Mouse (Mus musculus) kidney, postnatal 0 days (tissue): ENCODE measurements at regions not wholly inside any gene's neighbourhood (a gene's known extent, or its start where the extent isn't known, plus 50 kb on each side); places are given as distances from the start of the nearest gene placed in this dataset.
A peak's percentile ranks its signal among the peaks of the same experiment; 100 is the strongest.
"Not testable (repeated sequence)": the region's sequence is repeated elsewhere in the genome, so short reads cannot be mapped to it uniquely, and the experiment has no call there.

Source experiments
- ATAC-seq: fragments of 200-750 bp; cut with Nextera tagmentation; replicated peaks from 2 replicates; pipeline ENCODE4 v1.8.0; 2017; ENCODE audit warnings: low read depth, moderate number of reproducible peaks, moderate TSS enrichment, moderate library complexity; ENCODE audit not compliant: low FRiP score
- DNase-seq: peaks from one replicate; pipeline ENCODE4 v3.0.0-alpha.2; 2016; ENCODE audit warnings: low spot score
- H3K27ac ChIP-seq: fragments of 300-500 bp; sonication (generic); 2 replicates; pipeline ENCODE4 v1.5.1; 2014; ENCODE audit warnings: mild to moderate bottlenecking
- H3K27me3 ChIP-seq: fragments of 300-500 bp; sonication (generic); 2 replicates; pipeline ENCODE4 v1.6.1; 2014; ENCODE audit warnings: low read length, mixed read lengths; ENCODE audit not compliant: insufficient read depth
- H3K36me3 ChIP-seq: fragments of 300-500 bp; sonication (generic); 2 replicates; pipeline ENCODE4 v1.6.1; 2014; ENCODE audit warnings: low read length, mixed read lengths; ENCODE audit not compliant: insufficient read depth
- H3K4me1 ChIP-seq: fragments of 300-500 bp; sonication (generic); replicated peaks from 2 replicates; pipeline ENCODE4 v1.6.1; 2014; ENCODE audit warnings: antibody characterized with exemption, low read length, mixed read lengths; ENCODE audit not compliant: insufficient read depth
- H3K4me2 ChIP-seq: fragments of 300-500 bp; sonication (generic); 2 replicates; pipeline ENCODE4 v1.6.1; 2014; ENCODE audit warnings: mild to moderate bottlenecking, low read length, moderate library complexity, mixed read lengths
- H3K4me3 ChIP-seq: fragments of 300-500 bp; sonication (generic); replicated peaks from 2 replicates; pipeline ENCODE4 v1.5.1; 2014; ENCODE audit warnings: low read depth, low read length
- H3K9ac ChIP-seq: fragments of 300-500 bp; sonication (generic); 2 replicates; pipeline ENCODE4 v1.6.1; 2014; ENCODE audit warnings: low read depth, low read length
- H3K9me3 ChIP-seq: fragments of 300-500 bp; sonication (generic); replicated peaks from 2 replicates; pipeline ENCODE4 v1.6.1; 2016; ENCODE audit warnings: low read length, inconsistent platforms, mixed read lengths
- CTCF ChIP-seq: IDR thresholded peaks from 2 replicates; pipeline ENCODE4 v1.5.1; 2016; ENCODE audit warnings: antibody characterized with exemption, low read depth, mild to moderate bottlenecking, moderate library complexity
- WGBS: fragments of 180-500 bp; shearing (Covaris S2); extraction: QIAGEN DNeasy Blood & Tissue Kit; methylation state at CpG from one replicate; pipeline ENCODE4 v1.1.7; 2014; 5-methylcytosine and 5-hydroxymethylcytosine counted together

- Histone ChIP-seq H3K9me3 (no peaks in the 10 kb centered on the region), H3K27ac (no peak overlapping the region), H3K27me3 (no peaks in the 10 kb centered on the region), H3K4me1 (no peaks in the 10 kb centered on the region), H3K4me2 (no peak overlapping the region), H3K9ac (no peak overlapping the region), H3K4me3 (no peak overlapping the region), H3K36me3 (no peaks in the 10 kb centered on the region)
- DNase-seq (no peak), ATAC-seq (no peak)
- WGBS: 54% methylated on average over 13 of the region's 13 CpGs
- no peak for TF ChIP-seq CTCF
These were observed 116.3 kb downstream of the Enc1 start for GRCm38 (mm10) chr13:97356923-97357807.

GRCm38 (mm10) chr13:97355411-97355810, 114.5 kb downstream of the Enc1 start:
- H3K9ac ChIP-seq, ATAC-seq, H3K36me3 ChIP-seq, H3K4me3 ChIP-seq, H3K9me3 ChIP-seq, H3K4me1 ChIP-seq, H3K4me2 ChIP-seq, H3K27me3 ChIP-seq, DNase-seq, H3K27ac ChIP-seq: not testable (repeated sequence)
- WGBS: 95% methylated on average over 6 of the region's 6 CpGs

GRCm38 (mm10) chr13:97347696-97348095, 106.8 kb downstream of the Enc1 start:
- TF ChIP-seq CTCF: no peak
- 68% methylated on average over 7 of the region's 7 CpGs for WGBS
- Histone ChIP-seq H3K4me2 (no peak overlapping the region), H3K36me3 (no peaks in the 10 kb centered on the region), H3K4me3 (no peak overlapping the region), H3K9me3 (no peaks in the 10 kb centered on the region), H3K27ac (no peak overlapping the region), H3K9ac (no peak overlapping the region), H3K27me3 (no peaks in the 10 kb centered on the region), H3K4me1 (no peaks in the 10 kb centered on the region)
- no peak for ATAC-seq
- DNase-seq: no peak

GRCm38 (mm10) chr13:97341218-97341889, 100.4 kb downstream of the Enc1 start:
- Histone ChIP-seq H3K4me1 (no peaks in the 10 kb centered on the region; the same call in 1 of the 2 replicates), H3K27ac (peak overlapping the region; percentile 28; the same call in 1 of the 2 replicates), H3K9me3 (no peaks in the 10 kb centered on the region), H3K4me2 (no peak overlapping the region), H3K27me3 (no peaks in the 10 kb centered on the region), H3K9ac (no peak overlapping the region), H3K36me3 (no peaks in the 10 kb centered on the region), H3K4me3 (no peak overlapping the region)
- ATAC-seq (no peak), DNase-seq (peak; percentile 32)
- no peak for TF ChIP-seq CTCF
- 45% methylated on average over 7 of the region's 7 CpGs for WGBS

GRCm38 (mm10) chr13:97337954-97338353, 97.0 kb downstream of the Enc1 start:
- H3K9ac ChIP-seq: no peak overlapping the region
- TF ChIP-seq CTCF: no peak
- no peaks in the 10 kb centered on the region for H3K36me3 ChIP-seq
- no peak overlapping the region for H3K27ac ChIP-seq
- no peaks in the 10 kb centered on the region for H3K27me3 ChIP-seq
- ATAC-seq (no peak), DNase-seq (peak; percentile 51)
- no peaks in the 10 kb centered on the region for H3K9me3 ChIP-seq
- 14% methylated on average over 3 of the region's 3 CpGs for WGBS
- no peak overlapping the region for H3K4me2 ChIP-seq
- no peak overlapping the region for H3K4me3 ChIP-seq
- H3K4me1 ChIP-seq: no peaks in the 10 kb centered on the region; the same call in 1 of the 2 replicates

GRCm38 (mm10) chr13:97337296-97337731, 96.4 kb downstream of the Enc1 start:
- TF ChIP-seq CTCF: no peak
- no peak overlapping the region for H3K4me2 ChIP-seq
- H3K27me3 ChIP-seq: no peaks in the 10 kb centered on the region
- no peak overlapping the region for H3K27ac ChIP-seq
- no peak overlapping the region for H3K9ac ChIP-seq
- ATAC-seq (no peak), DNase-seq (peak; percentile 41)
- 48% methylated on average over 10 of the region's 10 CpGs for WGBS
- H3K36me3 ChIP-seq: no peaks in the 10 kb centered on the region
- H3K4me3 ChIP-seq: no peak overlapping the region
- no peaks in the 10 kb centered on the region; the same call in 1 of the 2 replicates for H3K4me1 ChIP-seq
- H3K9me3 ChIP-seq: no peaks in the 10 kb centered on the region
